Mouse (Mus musculus) neural tube, embryonic 15.5 days (tissue): Measurements from ENCODE around the gene Mpv17l2. TPM values are rescaled to one million over a fixed set of nuclear protein-coding genes. Genes with fewer than 3 reads are reported as not detected.

ENCODE experiments used
- ATAC-seq: fragments of 200-750 bp; cut with Nextera tagmentation; 2 replicates; pipeline ENCODE4 v1.8.0; 2017; ENCODE audit warnings: mild to moderate bottlenecking, moderate TSS enrichment, moderate library complexity; ENCODE audit not compliant: low FRiP score
- H3K27ac ChIP-seq: fragments of 300-500 bp; sonication (generic); replicated peaks from 2 replicates; pipeline ENCODE4 v1.5.1; 2015; ENCODE audit warnings: mild to moderate bottlenecking, inconsistent platforms
- H3K27me3 ChIP-seq: fragments of 300-500 bp; sonication (generic); replicated peaks from 2 replicates; pipeline ENCODE4 v1.6.1; 2015; ENCODE audit warnings: inconsistent platforms
- H3K36me3 ChIP-seq: fragments of 300-500 bp; sonication (generic); 2 replicates; pipeline ENCODE4 v1.6.1; 2015; ENCODE audit warnings: inconsistent platforms
- H3K4me1 ChIP-seq: fragments of 300-500 bp; sonication (generic); 2 replicates; pipeline ENCODE4 v1.6.1; 2015; ENCODE audit warnings: inconsistent platforms
- H3K4me2 ChIP-seq: fragments of 300-500 bp; sonication (generic); 2 replicates; pipeline ENCODE4 v1.6.1; 2015; ENCODE audit warnings: inconsistent platforms, mild to moderate bottlenecking, moderate library complexity
- H3K4me3 ChIP-seq: fragments of 300-500 bp; sonication (generic); replicated peaks from 2 replicates; pipeline ENCODE4 v1.5.1; 2015; ENCODE audit warnings: mild to moderate bottlenecking, inconsistent platforms
- H3K9ac ChIP-seq: fragments of 300-500 bp; sonication (generic); replicated peaks from 2 replicates; pipeline ENCODE4 v1.6.1; 2015; ENCODE audit warnings: mild to moderate bottlenecking, inconsistent platforms
- H3K9me3 ChIP-seq: fragments of 300-500 bp; sonication (generic); replicated peaks from 2 replicates; pipeline ENCODE4 v1.6.1; 2016; ENCODE audit warnings: inconsistent platforms
- WGBS: fragments of 180-500 bp; shearing (Covaris S2); methylation state at CpG from one replicate; pipeline ENCODE4 v1.1.7; 2015; ENCODE audit warnings: mixed read lengths; 5-methylcytosine and 5-hydroxymethylcytosine counted together
- polyA plus RNA-seq: library from polyadenylated mRNA; unstranded; fragments of >200 nt; fragmentation: Nextera tagmentation; extraction: Ambion mirVana; gene quantifications from 2 replicates; pipeline ENCODE4 v1.2.1, GENCODE M21; 2015

The Mpv17l2 gene
- polyA plus RNA-seq, result 40.5 and 43.5 TPM in 2 replicates

DNA sequence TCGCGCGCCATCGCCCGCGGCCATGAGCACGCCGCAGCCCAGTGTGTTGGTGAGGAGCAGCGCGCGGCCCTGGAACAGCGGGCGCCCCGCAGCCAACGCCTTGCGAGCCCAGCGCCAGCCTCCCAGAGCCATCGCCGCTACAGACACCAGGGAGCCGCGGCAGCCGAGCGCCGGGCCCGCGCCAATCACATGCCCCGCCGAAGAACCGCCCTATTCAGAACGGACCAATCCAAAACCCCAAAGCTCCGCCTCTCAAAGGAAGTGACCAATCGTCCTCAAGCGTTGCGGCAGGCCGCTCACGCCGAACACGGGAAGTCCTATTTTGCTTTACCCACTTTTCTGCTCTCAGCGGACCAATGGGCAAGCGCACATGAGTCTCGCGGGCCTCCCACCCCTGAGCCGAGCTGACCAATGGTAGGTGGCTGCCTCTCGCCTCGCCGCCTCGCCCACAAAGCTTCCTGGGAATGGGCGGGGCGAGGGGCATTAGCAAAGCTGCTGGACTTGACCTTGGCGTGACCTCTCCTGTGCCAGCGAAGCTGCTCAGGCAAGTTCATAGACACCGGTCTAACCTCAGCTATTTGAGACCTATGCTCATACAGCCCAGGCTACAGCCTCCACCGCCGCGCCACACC lies at the start of gene Mpv17l2:
TSS of gene Mpv17l2 (minus strand) at position 172 of the 632 bp plus-strand sequence.
- H3K36me3 ChIP-seq, result peaks cover 30% of the 10 kb centered on the region
- H3K4me1 ChIP-seq, result peaks cover 52% of the 10 kb centered on the region
- H3K4me2 ChIP-seq, result peak within 1 kb of the TSS; percentile 98
- under 1% methylated on average over 50 of the region's 55 CpGs for WGBS
- H3K9me3 ChIP-seq, result no peaks in the 10 kb centered on the region
- peak within 1 kb of the TSS; percentile 84 for H3K9ac ChIP-seq
- peak within 1 kb of the TSS; percentile 75 for H3K4me3 ChIP-seq
- peak; percentile 95 for ATAC-seq
- peak within 1 kb of the TSS; percentile 86 for H3K27ac ChIP-seq
- no peaks in the 10 kb centered on the region for H3K27me3 ChIP-seq

DNA sequence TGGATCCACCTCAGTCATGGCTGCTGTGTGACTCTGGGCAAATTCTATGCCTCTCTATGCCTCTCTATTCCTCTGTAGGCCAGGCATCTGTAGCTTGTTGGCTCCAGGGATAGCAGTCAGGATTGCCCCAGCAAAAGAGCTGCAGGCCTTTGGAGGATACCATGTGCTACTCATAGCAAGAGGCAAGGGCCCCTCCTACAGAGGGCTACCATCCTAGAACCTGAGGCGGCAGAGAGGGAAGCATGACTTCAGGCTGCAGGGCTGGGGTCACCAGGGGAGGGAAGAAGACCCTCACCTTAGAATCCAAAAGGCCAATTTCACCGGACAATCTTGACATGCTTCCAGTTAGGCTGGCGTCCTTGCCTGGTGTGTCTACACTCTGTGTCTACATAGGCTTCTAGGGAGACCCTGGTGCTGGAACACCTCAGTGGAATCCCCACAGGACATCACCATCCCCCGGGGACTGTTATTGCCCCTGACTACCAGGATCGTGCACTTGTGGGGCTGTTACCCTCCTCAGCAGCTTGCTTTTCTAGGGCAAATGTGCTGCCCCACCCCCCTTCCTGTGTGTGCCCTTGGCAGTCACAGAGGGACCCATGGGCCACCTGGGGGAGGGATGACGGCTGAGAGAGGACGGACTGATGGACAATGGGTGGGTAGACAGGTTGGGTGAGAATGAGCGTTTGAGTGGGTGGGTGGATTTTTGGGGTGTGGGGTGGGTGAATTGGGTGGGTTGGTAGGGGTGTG lies 48.4 kb upstream of the Mpv17l2 start:
- no peak for ATAC-seq
- Histone ChIP-seq H3K36me3 (no peaks in the 10 kb centered on the region), H3K4me1 (peaks cover 10% of the 10 kb centered on the region), H3K4me2 (no peak overlapping the region), H3K9ac (no peak overlapping the region), H3K4me3 (no peak overlapping the region), H3K27ac (no peak overlapping the region), H3K27me3 (peaks cover 37% of the 10 kb centered on the region), H3K9me3 (no peaks in the 10 kb centered on the region)
- 80% methylated on average over 8 of the region's 8 CpGs for WGBS

DNA sequence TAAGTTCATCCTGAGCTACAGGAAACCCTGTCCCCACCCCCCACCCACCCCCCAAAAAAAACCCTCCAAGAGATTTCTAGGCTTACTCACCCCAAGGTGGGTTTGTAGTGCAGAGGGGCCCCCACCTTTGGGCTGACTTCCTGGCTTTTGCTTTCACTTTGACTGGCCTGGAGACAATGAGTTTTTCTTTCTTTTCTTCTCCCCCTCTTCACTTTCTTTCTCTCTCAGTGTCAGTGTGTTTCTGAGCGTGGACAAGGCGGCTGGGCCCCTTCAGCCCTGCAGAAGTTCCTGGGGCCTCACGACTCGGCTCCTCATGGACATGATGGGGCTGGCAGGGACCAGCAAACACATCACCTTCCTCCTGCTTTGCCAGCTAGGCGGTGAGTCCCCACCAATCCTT lies 47.5 kb upstream of the Mpv17l2 start, which contains the start of gene Il12rb1:
TSS of gene Il12rb1 (plus strand) at position 211 of the 400 bp plus-strand sequence.
- Histone ChIP-seq H3K9me3 (no peaks in the 10 kb centered on the region), H3K4me1 (peaks cover 16% of the 10 kb centered on the region), H3K9ac (no peak within 1 kb of the TSS), H3K27ac (no peak within 1 kb of the TSS), H3K36me3 (no peaks in the 10 kb centered on the region), H3K27me3 (peaks cover 37% of the 10 kb centered on the region), H3K4me3 (no peak within 1 kb of the TSS), H3K4me2 (no peak within 1 kb of the TSS)
- ATAC-seq, result no peak
- 57% methylated on average over 5 of the region's 5 CpGs for WGBS

DNA sequence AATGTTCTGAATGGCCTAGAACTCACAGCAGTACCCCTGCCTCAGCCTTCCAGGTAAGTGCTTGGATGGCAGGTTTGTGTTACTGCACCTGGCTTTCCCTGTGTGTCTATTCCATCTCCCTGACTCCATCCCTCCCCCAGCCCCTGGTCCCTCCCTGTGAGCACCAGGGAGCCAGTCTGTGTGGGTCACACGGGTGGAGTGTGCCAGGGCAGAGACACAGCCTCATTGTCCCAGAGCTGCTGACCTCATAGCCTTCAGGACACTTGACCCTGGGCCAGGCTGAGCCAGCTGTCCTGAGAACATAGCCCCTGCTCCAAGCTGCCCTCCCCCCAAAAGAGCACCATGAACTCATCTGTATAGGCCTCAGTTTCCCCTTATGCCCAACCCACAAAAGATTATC lies 46.6 kb upstream of the Mpv17l2 start:
- Histone ChIP-seq H3K9ac (no peak overlapping the region), H3K36me3 (no peaks in the 10 kb centered on the region), H3K27me3 (peaks cover 44% of the 10 kb centered on the region), H3K9me3 (no peaks in the 10 kb centered on the region), H3K4me3 (no peak overlapping the region), H3K4me2 (no peak overlapping the region), H3K27ac (no peak overlapping the region), H3K4me1 (peaks cover 16% of the 10 kb centered on the region)
- WGBS, result 45% methylated on average over 1 of the region's 1 CpGs
- no peak for ATAC-seq

DNA sequence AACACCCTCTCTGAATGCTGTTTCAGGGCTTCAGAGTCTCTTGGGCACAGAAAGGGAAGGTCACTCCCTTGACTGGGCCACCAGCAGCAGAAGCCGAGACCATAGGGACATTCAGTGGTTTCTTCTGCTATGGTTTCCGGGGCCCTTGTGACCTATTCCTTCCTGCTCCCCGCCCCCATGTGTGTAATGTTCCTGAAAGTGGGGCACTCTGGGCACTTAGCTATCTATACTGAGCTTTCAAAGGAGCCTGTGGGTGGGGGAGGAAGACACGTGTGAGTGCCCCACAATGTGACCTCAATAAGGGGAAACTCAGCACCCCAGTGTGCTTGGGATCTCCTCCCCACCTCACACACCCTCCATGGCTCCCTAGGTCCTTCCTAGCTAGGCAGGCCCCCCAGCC lies 45.8 kb upstream of the Mpv17l2 start:
- WGBS, result 75% methylated on average over 4 of the region's 4 CpGs
- Histone ChIP-seq H3K9ac (no peak overlapping the region), H3K27me3 (peaks cover 51% of the 10 kb centered on the region), H3K36me3 (no peaks in the 10 kb centered on the region), H3K4me1 (peaks cover 16% of the 10 kb centered on the region), H3K4me2 (no peak overlapping the region), H3K27ac (no peak overlapping the region), H3K4me3 (no peak overlapping the region), H3K9me3 (no peaks in the 10 kb centered on the region)
- no peak for ATAC-seq

DNA sequence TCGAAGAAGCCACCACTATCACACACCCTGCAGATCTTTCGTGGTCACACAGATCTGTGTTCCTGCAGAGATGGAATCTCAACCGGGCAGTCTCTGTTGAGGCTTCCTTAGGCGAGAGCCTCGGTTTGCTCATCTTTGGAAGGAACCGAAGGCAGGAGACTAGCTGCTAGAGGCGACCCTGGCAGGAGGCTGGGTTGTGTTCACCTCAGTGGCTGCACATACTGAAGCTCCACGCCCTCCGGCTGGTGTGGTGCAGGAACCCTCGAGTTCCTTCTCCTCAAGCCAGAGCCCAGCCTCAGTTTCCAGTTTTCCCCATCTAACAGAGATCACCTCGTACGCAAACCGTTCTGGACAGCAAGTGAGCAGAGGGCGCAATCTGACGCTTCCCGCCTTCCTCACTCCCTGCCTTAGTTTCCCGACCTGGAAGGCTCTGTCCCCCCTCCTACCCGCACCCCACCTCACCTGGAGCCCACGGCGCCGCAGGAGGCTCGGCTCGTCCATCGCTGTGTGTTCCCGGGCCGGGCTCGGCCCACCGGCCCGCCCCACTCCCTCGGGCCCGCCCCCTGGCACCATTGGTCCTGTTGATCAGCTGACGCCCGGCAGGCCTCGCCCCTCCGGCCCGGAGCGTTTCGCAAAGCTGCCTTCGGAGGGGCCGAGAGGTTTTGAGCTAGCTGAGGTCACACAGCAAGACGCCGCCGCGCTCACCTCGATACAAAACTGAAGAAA lies 43.9 kb upstream of the Mpv17l2 start, which contains the start of gene Mast3:
TSS of gene Mast3 (minus strand) at position 574 of the 726 bp plus-strand sequence.
- Histone ChIP-seq H3K36me3 (no peaks in the 10 kb centered on the region), H3K9ac (peak within 1 kb of the TSS; percentile 57), H3K9me3 (no peaks in the 10 kb centered on the region), H3K4me1 (peaks cover 20% of the 10 kb centered on the region), H3K27me3 (peaks cover 52% of the 10 kb centered on the region), H3K4me3 (peak within 1 kb of the TSS; percentile 53), H3K27ac (no peak within 1 kb of the TSS), H3K4me2 (peak within 1 kb of the TSS; percentile 91)
- peak; percentile 84 for ATAC-seq
- WGBS, result 1% methylated on average over 43 of the region's 45 CpGs

DNA sequence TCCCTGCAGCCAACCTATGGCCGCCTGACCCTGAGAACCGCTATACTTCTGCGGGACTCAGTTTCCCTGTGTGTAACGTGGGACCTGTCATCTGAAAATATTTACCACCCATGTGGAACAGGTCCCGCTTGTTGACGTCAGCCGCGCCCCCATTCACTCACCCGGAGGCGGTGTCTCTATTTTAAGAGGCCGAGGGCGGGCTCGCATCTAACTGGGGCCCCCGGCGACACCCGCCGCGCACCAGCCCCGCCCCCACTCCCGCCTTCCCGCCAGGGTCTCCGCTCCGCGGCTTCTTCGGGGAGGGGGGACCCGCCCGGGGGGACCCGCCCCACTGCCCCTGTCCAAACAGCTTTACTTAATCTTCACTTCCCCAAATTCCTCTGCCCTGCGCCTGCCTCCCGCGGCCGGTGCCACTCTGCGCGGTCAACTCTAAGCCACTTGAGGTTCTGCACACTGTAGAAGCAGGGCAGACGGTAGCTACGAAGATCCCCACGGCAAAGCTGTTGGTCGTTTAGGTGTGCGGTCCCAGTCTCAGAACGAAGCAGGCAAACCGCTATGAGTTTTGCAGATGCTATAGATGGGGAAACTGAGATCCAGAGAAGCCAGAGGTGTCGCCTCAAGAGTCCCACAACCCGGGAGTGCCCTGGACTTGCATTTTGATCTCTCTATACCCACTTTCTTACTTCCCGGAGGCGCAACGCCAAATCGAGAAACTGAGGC lies 43.2 kb upstream of the Mpv17l2 start:
- peak; percentile 4; the same call in 1 of the 2 replicates for ATAC-seq
- H3K27me3 ChIP-seq, result peaks cover 60% of the 10 kb centered on the region

DNA sequence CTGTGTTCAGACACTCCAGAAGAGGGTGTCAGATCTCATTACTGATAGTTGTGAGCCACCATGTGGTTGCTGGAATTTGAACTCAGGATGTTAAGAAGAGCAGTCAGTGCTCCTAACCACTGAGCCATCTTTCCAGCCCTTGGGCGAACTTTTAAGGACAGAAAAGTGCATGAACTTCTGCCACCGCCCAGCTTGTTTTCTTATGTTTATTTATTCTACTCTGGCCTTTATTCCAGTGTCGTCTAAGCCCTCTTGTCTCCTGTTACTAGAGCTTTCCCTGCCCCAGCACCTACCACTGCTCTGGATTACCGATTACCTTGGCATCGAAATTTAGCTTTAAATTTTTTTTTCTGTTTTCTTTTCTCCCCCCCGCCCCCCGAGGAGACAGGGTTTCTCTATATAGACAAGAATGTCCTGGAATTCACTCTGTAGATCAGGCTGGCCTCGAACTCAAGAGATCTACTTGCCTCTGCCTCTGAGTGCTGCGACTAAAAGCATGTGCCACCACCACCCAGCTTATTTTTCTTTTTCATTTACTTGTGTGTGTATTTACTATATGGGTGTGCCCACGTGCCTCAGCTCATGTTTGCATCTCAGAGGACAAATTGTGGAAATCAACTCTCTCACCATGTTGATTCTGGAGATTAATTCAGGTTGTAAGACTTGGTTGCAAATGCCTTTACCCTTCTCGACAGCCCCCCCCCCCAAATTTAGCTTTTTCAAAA lies 42.2 kb upstream of the Mpv17l2 start:
- 78% methylated on average over 11 of the region's 11 CpGs for WGBS
- no peak for ATAC-seq

More for the DNA sequence above, 43.2 kb upstream of the Mpv17l2 start:
- Histone ChIP-seq H3K4me2 (peak overlapping the region; percentile 91), H3K9me3 (no peaks in the 10 kb centered on the region), H3K27ac (no peak overlapping the region), H3K4me3 (peak overlapping the region; percentile 53), H3K9ac (0 out of 2 replicates have a peak overlapping the region, but pooled peaks have one; percentile 57), H3K4me1 (peaks cover 20% of the 10 kb centered on the region), H3K36me3 (no peaks in the 10 kb centered on the region)
- WGBS, result 1% methylated on average over 47 of the region's 47 CpGs

DNA sequence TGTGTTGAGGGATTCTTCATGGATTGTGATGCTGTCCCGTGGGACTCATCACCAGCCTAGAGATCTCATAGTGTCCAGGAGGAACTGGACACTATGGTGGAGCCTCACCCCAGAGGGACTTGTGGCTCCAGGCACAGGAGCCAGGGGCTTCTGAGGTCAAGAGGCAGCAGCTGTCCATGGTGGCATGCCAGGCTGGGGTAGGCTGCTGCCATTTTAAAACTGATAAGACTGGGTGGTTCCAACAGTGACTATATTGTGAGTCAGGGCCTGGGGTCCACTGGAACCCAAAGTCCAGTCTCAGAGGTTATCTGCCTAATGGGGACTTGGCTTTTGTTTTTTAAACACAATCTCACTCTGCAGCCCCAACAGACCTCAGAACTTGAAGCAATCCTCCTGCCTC lies 41.1 kb upstream of the Mpv17l2 start:
- H3K27me3 ChIP-seq, result peaks cover 65% of the 10 kb centered on the region
- no peak for ATAC-seq
- 78% methylated on average over 1 of the region's 1 CpGs for WGBS

More for the DNA sequence above, 42.2 kb upstream of the Mpv17l2 start:
- H3K4me2 ChIP-seq, result no peak overlapping the region
- peaks cover 28% of the 10 kb centered on the region for H3K4me1 ChIP-seq
- H3K27ac ChIP-seq, result no peak overlapping the region
- H3K36me3 ChIP-seq, result no peaks in the 10 kb centered on the region
- H3K4me3 ChIP-seq, result no peak overlapping the region
- H3K9me3 ChIP-seq, result no peaks in the 10 kb centered on the region
- peaks cover 65% of the 10 kb centered on the region for H3K27me3 ChIP-seq
- H3K9ac ChIP-seq, result no peak overlapping the region

DNA sequence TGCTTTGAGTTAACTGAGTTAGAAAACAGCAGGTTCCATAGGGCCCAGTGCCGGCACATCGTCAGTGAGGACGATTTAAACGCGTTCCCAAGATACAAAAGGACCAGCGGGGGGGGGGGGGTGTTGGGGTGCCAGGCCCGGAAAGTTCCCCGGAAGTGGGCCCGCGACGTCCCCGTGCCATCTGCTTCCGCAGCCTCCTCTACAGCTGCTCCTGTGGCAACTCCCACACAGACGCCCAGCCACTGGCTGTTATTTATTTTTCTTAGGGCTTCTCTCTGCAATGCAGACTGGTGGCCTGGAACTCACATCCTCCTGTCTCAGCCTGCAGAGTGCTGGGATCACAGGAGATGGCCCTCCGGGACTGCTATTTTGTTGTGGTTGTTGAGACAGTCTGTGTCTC lies 40.4 kb upstream of the Mpv17l2 start:
- no peaks in the 10 kb centered on the region for H3K36me3 ChIP-seq
- 27% methylated on average over 15 of the region's 15 CpGs for WGBS
- H3K27me3 ChIP-seq, result peaks cover 63% of the 10 kb centered on the region

More for the DNA sequence above, 41.1 kb upstream of the Mpv17l2 start:
- no peaks in the 10 kb centered on the region for H3K36me3 ChIP-seq
- H3K4me1 ChIP-seq, result peaks cover 36% of the 10 kb centered on the region
- no peaks in the 10 kb centered on the region for H3K9me3 ChIP-seq
- H3K4me3 ChIP-seq, result no peak overlapping the region
- no peak overlapping the region for H3K27ac ChIP-seq
- no peak overlapping the region for H3K4me2 ChIP-seq
- H3K9ac ChIP-seq, result no peak overlapping the region

More for the DNA sequence above, 40.4 kb upstream of the Mpv17l2 start:
- no peak overlapping the region for H3K9ac ChIP-seq
- no peak overlapping the region for H3K4me3 ChIP-seq
- no peaks in the 10 kb centered on the region for H3K9me3 ChIP-seq
- H3K4me1 ChIP-seq, result peaks cover 43% of the 10 kb centered on the region
- no peak overlapping the region for H3K4me2 ChIP-seq
- no peak for ATAC-seq
- no peak overlapping the region for H3K27ac ChIP-seq
